Mouse (Mus musculus): ENCODE results near the gene Col17a1. TPM values are rescaled to one million over a fixed set of nuclear protein-coding genes. Genes with fewer than 3 reads are reported as not detected.

The Col17a1 gene
- polyA plus RNA-seq, 1 experiment from 2014 or later: 0.31 TPM

- 19% methylated on average over 5 of the region's 5 CpGs for WGBS
These were observed 32.9 kb downstream of the Col17a1 start for GRCm38 (mm10) chr19:47658914-47659535.

GRCm38 (mm10) chr19:47654896-47655295, 37.0 kb downstream of the Col17a1 start:
- WGBS: 75% methylated on average over 11 of the region's 11 CpGs
- H3K4me3 ChIP-seq: no peak overlapping the region
- ATAC-seq (ENCODE audit: low FRiP score): no peak
- H3K9me3 ChIP-seq: no peaks in the 10 kb centered on the region
- no peak overlapping the region for H3K27ac ChIP-seq
- peaks cover 4% of the 10 kb centered on the region for H3K4me1 ChIP-seq (replicated peaks)
- 0 out of 2 replicates have a peak, but pooled peaks cover 3% of the 10 kb centered on the region for H3K27me3 ChIP-seq
- no peaks in the 10 kb centered on the region for H3K36me3 ChIP-seq
- no peak overlapping the region for H3K4me2 ChIP-seq
- H3K9ac ChIP-seq: no peak overlapping the region

More at GRCm38 (mm10) chr19:47658914-47659535, 32.9 kb downstream of the Col17a1 start:
- 0 out of 2 replicates have a peak, but pooled peaks cover 3% of the 10 kb centered on the region for H3K27me3 ChIP-seq
- H3K4me2 ChIP-seq: no peak overlapping the region
- no peaks in the 10 kb centered on the region for H3K9me3 ChIP-seq
- H3K4me1 ChIP-seq (replicated peaks): peaks cover 4% of the 10 kb centered on the region
- H3K36me3 ChIP-seq: no peaks in the 10 kb centered on the region
- peak; percentile 83; the same call in 1 of the 2 replicates for ATAC-seq (ENCODE audit: low FRiP score)
- H3K9ac ChIP-seq: peak overlapping the region; percentile 25; the same call in 1 of the 2 replicates
- peak overlapping the region; percentile 45; the same call in 1 of the 2 replicates for H3K27ac ChIP-seq
- no peak overlapping the region for H3K4me3 ChIP-seq

GRCm38 (mm10) chr19:47653173-47653572, 38.7 kb downstream of the Col17a1 start:
- Histone ChIP-seq H3K27me3 (0 out of 2 replicates have a peak, but pooled peaks cover 3% of the 10 kb centered on the region), H3K36me3 (peaks cover 6% of the 10 kb centered on the region; the same call in 1 of the 2 replicates), H3K9ac (no peak overlapping the region), H3K4me1 (replicated peaks) (no peaks in the 10 kb centered on the region), H3K4me3 (no peak overlapping the region), H3K27ac (no peak overlapping the region), H3K4me2 (no peak overlapping the region), H3K9me3 (no peaks in the 10 kb centered on the region)
- 90% methylated on average over 8 of the region's 8 CpGs for WGBS
- ATAC-seq (ENCODE audit: low FRiP score): no peak

- Histone ChIP-seq H3K27me3 (0 out of 2 replicates have a peak, but pooled peaks cover 1% of the 10 kb centered on the region), H3K4me3 (no peak overlapping the region), H3K4me1 (replicated peaks) (no peaks in the 10 kb centered on the region), H3K36me3 (peaks cover 9% of the 10 kb centered on the region), H3K4me2 (no peak overlapping the region), H3K9ac (no peak overlapping the region), H3K9me3 (no peaks in the 10 kb centered on the region), H3K27ac (no peak overlapping the region)
- ATAC-seq (ENCODE audit: low FRiP score): no peak
- WGBS: 66% methylated on average over 8 of the region's 8 CpGs
These were observed 39.6 kb downstream of the Col17a1 start for GRCm38 (mm10) chr19:47652255-47652654.

- no peaks in the 10 kb centered on the region for H3K27me3 ChIP-seq
- H3K9ac ChIP-seq: no peak overlapping the region
- H3K4me1 ChIP-seq (replicated peaks): no peaks in the 10 kb centered on the region
- H3K9me3 ChIP-seq: no peaks in the 10 kb centered on the region
- H3K36me3 ChIP-seq: peaks cover 17% of the 10 kb centered on the region
- WGBS: 90% methylated on average over 5 of the region's 5 CpGs
- no peak overlapping the region for H3K4me2 ChIP-seq
- H3K27ac ChIP-seq: no peak overlapping the region
- H3K4me3 ChIP-seq: no peak overlapping the region
- no peak for ATAC-seq (ENCODE audit: low FRiP score)
These were observed 40.8 kb downstream of the Col17a1 start for GRCm38 (mm10) chr19:47651160-47651480.

- H3K9me3 ChIP-seq: no peaks in the 10 kb centered on the region
- H3K4me1 ChIP-seq (replicated peaks): no peaks in the 10 kb centered on the region
- H3K27ac ChIP-seq: no peak overlapping the region
- H3K9ac ChIP-seq: no peak overlapping the region
- H3K27me3 ChIP-seq: no peaks in the 10 kb centered on the region
- H3K36me3 ChIP-seq: peaks cover 17% of the 10 kb centered on the region
- 87% methylated on average over 16 of the region's 16 CpGs for WGBS
- H3K4me3 ChIP-seq: no peak overlapping the region
- no peak overlapping the region for H3K4me2 ChIP-seq
- no peak for ATAC-seq (ENCODE audit: low FRiP score)
These were observed 41.3 kb downstream of the Col17a1 start for GRCm38 (mm10) chr19:47650366-47651159.

- Histone ChIP-seq H3K27me3 (no peaks in the 10 kb centered on the region), H3K27ac (no peak overlapping the region), H3K9me3 (no peaks in the 10 kb centered on the region), H3K4me3 (no peak overlapping the region), H3K4me2 (no peak overlapping the region), H3K36me3 (peaks cover 17% of the 10 kb centered on the region), H3K9ac (no peak overlapping the region), H3K4me1 (replicated peaks) (no peaks in the 10 kb centered on the region)
- 95% methylated on average over 6 of the region's 6 CpGs for WGBS
- no peak for ATAC-seq (ENCODE audit: low FRiP score)
These were observed 42.8 kb downstream of the Col17a1 start for GRCm38 (mm10) chr19:47649071-47649470.

- Histone ChIP-seq H3K4me1 (replicated peaks) (no peaks in the 10 kb centered on the region), H3K36me3 (peaks cover 25% of the 10 kb centered on the region), H3K27ac (no peak overlapping the region), H3K9me3 (no peaks in the 10 kb centered on the region), H3K9ac (no peak overlapping the region), H3K4me2 (no peak overlapping the region), H3K27me3 (no peaks in the 10 kb centered on the region), H3K4me3 (no peak overlapping the region)
- ATAC-seq (ENCODE audit: low FRiP score): no peak
- WGBS: 89% methylated on average over 6 of the region's 6 CpGs
These were observed 45.3 kb downstream of the Col17a1 start for GRCm38 (mm10) chr19:47646508-47647120.

- Histone ChIP-seq H3K27ac (no peak overlapping the region), H3K9me3 (no peaks in the 10 kb centered on the region)
- WGBS: 73% methylated on average over 6 of the region's 6 CpGs
These were observed 46.3 kb downstream of the Col17a1 start for GRCm38 (mm10) chr19:47645583-47645982.

GRCm38 (mm10) chr19:47643910-47644309, 48.0 kb downstream of the Col17a1 start:
- no peak overlapping the region for H3K9ac ChIP-seq
- 82% methylated on average over 2 of the region's 2 CpGs for WGBS
- ATAC-seq (ENCODE audit: low FRiP score): no peak
- H3K36me3 ChIP-seq: peaks cover 51% of the 10 kb centered on the region
- no peaks in the 10 kb centered on the region for H3K9me3 ChIP-seq
- no peak overlapping the region for H3K4me3 ChIP-seq
- H3K4me1 ChIP-seq (replicated peaks): no peaks in the 10 kb centered on the region
- H3K27me3 ChIP-seq: no peaks in the 10 kb centered on the region
- H3K27ac ChIP-seq: no peak overlapping the region
- H3K4me2 ChIP-seq: no peak overlapping the region

More at GRCm38 (mm10) chr19:47645583-47645982, 46.3 kb downstream of the Col17a1 start:
- H3K4me2 ChIP-seq: no peak overlapping the region
- no peaks in the 10 kb centered on the region for H3K27me3 ChIP-seq
- H3K36me3 ChIP-seq: peaks cover 36% of the 10 kb centered on the region
- ATAC-seq (ENCODE audit: low FRiP score): no peak
- no peak overlapping the region for H3K9ac ChIP-seq
- no peak overlapping the region for H3K4me3 ChIP-seq
- H3K4me1 ChIP-seq (replicated peaks): no peaks in the 10 kb centered on the region

- no peak overlapping the region for H3K9ac ChIP-seq
- H3K4me3 ChIP-seq: no peak overlapping the region
- no peak overlapping the region for H3K4me2 ChIP-seq
- H3K36me3 ChIP-seq: peaks cover 33% of the 10 kb centered on the region
- WGBS: 94% methylated on average over 4 of the region's 4 CpGs
- ATAC-seq (ENCODE audit: low FRiP score): no peak
- no peaks in the 10 kb centered on the region for H3K4me1 ChIP-seq (replicated peaks)
- no peak overlapping the region for H3K27ac ChIP-seq
- H3K27me3 ChIP-seq: no peaks in the 10 kb centered on the region
- no peaks in the 10 kb centered on the region for H3K9me3 ChIP-seq
These were observed 56.5 kb downstream of the Col17a1 start for GRCm38 (mm10) chr19:47635380-47635779.

- H3K27ac ChIP-seq: no peak overlapping the region
- H3K9me3 ChIP-seq: no peaks in the 10 kb centered on the region
- no peak overlapping the region for H3K9ac ChIP-seq
- no peaks in the 10 kb centered on the region for H3K27me3 ChIP-seq
- H3K4me3 ChIP-seq: no peak overlapping the region
- H3K4me2 ChIP-seq: no peak overlapping the region
- H3K36me3 ChIP-seq: peaks cover 3% of the 10 kb centered on the region
- ATAC-seq (ENCODE audit: low FRiP score): no peak
- 97% methylated on average over 5 of the region's 5 CpGs for WGBS
- peaks cover 5% of the 10 kb centered on the region; the same call in 1 of the 2 replicates for H3K4me1 ChIP-seq (replicated peaks)
These were observed 60.1 kb downstream of the Col17a1 start for GRCm38 (mm10) chr19:47631799-47632198.

Data from hindbrain, embryonic 13.5 days (tissue).